Mouse (Mus musculus): ENCODE data around the gene Vhl.

GRCm38 (mm10) chr6:113664305-113664704, 40.5 kb downstream of the Vhl start:
- no peak for TF ChIP-seq CTCF (IDR thresholded peaks at IDR 0.05; ENCODE audit: control insufficient read depth, insufficient read depth, insufficient read length)
- no peak for TF ChIP-seq MYOG (IDR thresholded peaks at IDR 0.05; ENCODE audit: control insufficient read depth, extremely low read depth, insufficient read length)
- TF ChIP-seq MYOD1 (IDR thresholded peaks at IDR 0.05; ENCODE audit: control insufficient read depth, insufficient read length, low read depth), result no peak
- TF ChIP-seq USF1 (IDR thresholded peaks at IDR 0.05; ENCODE audit: low read depth), result no peak
- TF ChIP-seq MAX (IDR thresholded peaks at IDR 0.05), result no peak
